Mouse (Mus musculus): ENCODE measurements around the gene Dad1. TPM values are rescaled to one million over a fixed set of nuclear protein-coding genes. Genes with fewer than 3 reads are reported as not detected.

Gene Dad1
- polyA plus RNA-seq, 1 experiment from 2014 or later = 372 TPM

GRCm38 (mm10) chr14:54200363-54200762, 53.5 kb downstream of the Dad1 start:
- no peak for ATAC-seq
- Histone ChIP-seq H3K36me3 (ENCODE audit: control insufficient read depth, insufficient read depth, low read length) (no peaks in the 10 kb centered on the region), H3K4me3 (ENCODE audit: low read depth, low read length) (no peak overlapping the region), H3K4me1 (ENCODE audit: control insufficient read depth, insufficient read depth, low read length) (no peaks in the 10 kb centered on the region), H3K9ac (ENCODE audit: low read length) (no peak overlapping the region), H3K27me3 (replicated peaks; ENCODE audit: control insufficient read depth, insufficient read depth, low read length) (no peaks in the 10 kb centered on the region), H3K4me2 (ENCODE audit: low read length) (no peak overlapping the region), H3K9me3 (replicated peaks; ENCODE audit: control insufficient read depth, low read length) (no peaks in the 10 kb centered on the region), H3K27ac (ENCODE audit: low read depth, low read length) (no peak overlapping the region)
- DNase-seq (ENCODE audit: low spot score) = no peak
- 60% methylated on average over 8 of the region's 8 CpGs for WGBS

- no peak for ATAC-seq
- H3K9me3 ChIP-seq (replicated peaks; ENCODE audit: control insufficient read depth, low read length) = no peaks in the 10 kb centered on the region
- H3K27me3 ChIP-seq (replicated peaks; ENCODE audit: control insufficient read depth, insufficient read depth, low read length) = no peaks in the 10 kb centered on the region
- H3K4me2 ChIP-seq (ENCODE audit: low read length) = no peak overlapping the region
- no peaks in the 10 kb centered on the region for H3K4me1 ChIP-seq (ENCODE audit: control insufficient read depth, insufficient read depth, low read length)
- H3K9ac ChIP-seq (ENCODE audit: low read length) = no peak overlapping the region
- DNase-seq (ENCODE audit: low spot score) = no peak
- H3K27ac ChIP-seq (ENCODE audit: low read depth, low read length) = no peak overlapping the region
- H3K4me3 ChIP-seq (ENCODE audit: low read depth, low read length) = no peak overlapping the region
- WGBS = 91% methylated on average over 8 of the region's 8 CpGs
- H3K36me3 ChIP-seq (ENCODE audit: control insufficient read depth, insufficient read depth, low read length) = no peaks in the 10 kb centered on the region
Observed at GRCm38 (mm10) chr14:54199662-54200061, 54.2 kb downstream of the Dad1 start.

- no peak for DNase-seq (ENCODE audit: low spot score)
- no peak overlapping the region for H3K4me2 ChIP-seq (ENCODE audit: low read length)
- no peaks in the 10 kb centered on the region for H3K9me3 ChIP-seq (replicated peaks; ENCODE audit: control insufficient read depth, low read length)
- H3K36me3 ChIP-seq (ENCODE audit: control insufficient read depth, insufficient read depth, low read length) = no peaks in the 10 kb centered on the region
- ATAC-seq = no peak
- no peaks in the 10 kb centered on the region for H3K27me3 ChIP-seq (replicated peaks; ENCODE audit: control insufficient read depth, insufficient read depth, low read length)
- H3K9ac ChIP-seq (ENCODE audit: low read length) = no peak overlapping the region
- 48% methylated on average over 3 of the region's 3 CpGs for WGBS
- H3K4me3 ChIP-seq (ENCODE audit: low read depth, low read length) = no peak overlapping the region
- no peak overlapping the region for H3K27ac ChIP-seq (ENCODE audit: low read depth, low read length)
- no peaks in the 10 kb centered on the region for H3K4me1 ChIP-seq (ENCODE audit: control insufficient read depth, insufficient read depth, low read length)
Observed at GRCm38 (mm10) chr14:54197740-54198139, 56.2 kb downstream of the Dad1 start.

GRCm38 (mm10) chr14:54195838-54196423, 58.0 kb downstream of the Dad1 start:
- no peak overlapping the region for H3K4me2 ChIP-seq (ENCODE audit: low read length)
- H3K27me3 ChIP-seq (replicated peaks; ENCODE audit: control insufficient read depth, insufficient read depth, low read length) = no peaks in the 10 kb centered on the region
- no peak overlapping the region for H3K4me3 ChIP-seq (ENCODE audit: low read depth, low read length)
- ATAC-seq = no peak
- no peaks in the 10 kb centered on the region for H3K36me3 ChIP-seq (ENCODE audit: control insufficient read depth, insufficient read depth, low read length)
- no peak for DNase-seq (ENCODE audit: low spot score)
- peaks cover 9% of the 10 kb centered on the region for H3K4me1 ChIP-seq (ENCODE audit: control insufficient read depth, insufficient read depth, low read length)
- WGBS = 78% methylated on average over 6 of the region's 6 CpGs
- no peak overlapping the region for H3K27ac ChIP-seq (ENCODE audit: low read depth, low read length)
- no peak overlapping the region for H3K9ac ChIP-seq (ENCODE audit: low read length)
- no peaks in the 10 kb centered on the region for H3K9me3 ChIP-seq (replicated peaks; ENCODE audit: control insufficient read depth, low read length)

GRCm38 (mm10) chr14:54193354-54194133, 60.4 kb downstream of the Dad1 start:
- H3K9me3 ChIP-seq (replicated peaks; ENCODE audit: control insufficient read depth, low read length) = no peaks in the 10 kb centered on the region
- no peak overlapping the region for H3K27ac ChIP-seq (ENCODE audit: low read depth, low read length)
- no peak overlapping the region for H3K4me3 ChIP-seq (ENCODE audit: low read depth, low read length)
- no peak overlapping the region for H3K9ac ChIP-seq (ENCODE audit: low read length)
- H3K4me2 ChIP-seq (ENCODE audit: low read length) = no peak overlapping the region
- DNase-seq (ENCODE audit: low spot score) (no peak), ATAC-seq (no peak)
- no peaks in the 10 kb centered on the region for H3K27me3 ChIP-seq (replicated peaks; ENCODE audit: control insufficient read depth, insufficient read depth, low read length)
- H3K36me3 ChIP-seq (ENCODE audit: control insufficient read depth, insufficient read depth, low read length) = no peaks in the 10 kb centered on the region
- 85% methylated on average over 9 of the region's 9 CpGs for WGBS
- peaks cover 10% of the 10 kb centered on the region for H3K4me1 ChIP-seq (ENCODE audit: control insufficient read depth, insufficient read depth, low read length)

- peak; percentile 33 for DNase-seq (ENCODE audit: low spot score)
- Histone ChIP-seq H3K27ac (ENCODE audit: low read depth, low read length) (no peak overlapping the region), H3K4me2 (ENCODE audit: low read length) (no peak overlapping the region), H3K4me1 (ENCODE audit: control insufficient read depth, insufficient read depth, low read length) (peaks cover 10% of the 10 kb centered on the region), H3K9ac (ENCODE audit: low read length) (no peak overlapping the region), H3K27me3 (replicated peaks; ENCODE audit: control insufficient read depth, insufficient read depth, low read length) (no peaks in the 10 kb centered on the region), H3K36me3 (ENCODE audit: control insufficient read depth, insufficient read depth, low read length) (no peaks in the 10 kb centered on the region), H3K9me3 (replicated peaks; ENCODE audit: control insufficient read depth, low read length) (no peaks in the 10 kb centered on the region), H3K4me3 (ENCODE audit: low read depth, low read length) (no peak overlapping the region)
- ATAC-seq = 0 out of 2 replicates have a peak, but pooled peaks have one; percentile 18
- WGBS = 37% methylated on average over 3 of the region's 3 CpGs
Observed at GRCm38 (mm10) chr14:54192462-54192847, 61.4 kb downstream of the Dad1 start.

- Histone ChIP-seq H3K9ac (ENCODE audit: low read length) (no peak overlapping the region), H3K36me3 (ENCODE audit: control insufficient read depth, insufficient read depth, low read length) (no peaks in the 10 kb centered on the region), H3K4me3 (ENCODE audit: low read depth, low read length) (no peak overlapping the region), H3K9me3 (replicated peaks; ENCODE audit: control insufficient read depth, low read length) (no peaks in the 10 kb centered on the region), H3K4me2 (ENCODE audit: low read length) (0 out of 2 replicates have a peak overlapping the region, but pooled peaks have one; percentile 2), H3K27me3 (replicated peaks; ENCODE audit: control insufficient read depth, insufficient read depth, low read length) (no peaks in the 10 kb centered on the region), H3K27ac (ENCODE audit: low read depth, low read length) (no peak overlapping the region), H3K4me1 (ENCODE audit: control insufficient read depth, insufficient read depth, low read length) (peaks cover 10% of the 10 kb centered on the region)
- DNase-seq (ENCODE audit: low spot score) = peak; percentile 55
- 23% methylated on average over 18 of the region's 18 CpGs for WGBS
- ATAC-seq = peak; percentile 44; the same call in 1 of the 2 replicates
Observed at GRCm38 (mm10) chr14:54191594-54192461, 62.1 kb downstream of the Dad1 start.

- Histone ChIP-seq H3K27ac (ENCODE audit: low read depth, low read length) (no peak overlapping the region), H3K4me3 (ENCODE audit: low read depth, low read length) (no peak overlapping the region), H3K4me2 (ENCODE audit: low read length) (no peak overlapping the region), H3K27me3 (replicated peaks; ENCODE audit: control insufficient read depth, insufficient read depth, low read length) (no peaks in the 10 kb centered on the region), H3K36me3 (ENCODE audit: control insufficient read depth, insufficient read depth, low read length) (no peaks in the 10 kb centered on the region), H3K9me3 (replicated peaks; ENCODE audit: control insufficient read depth, low read length) (no peaks in the 10 kb centered on the region), H3K4me1 (ENCODE audit: control insufficient read depth, insufficient read depth, low read length) (peaks cover 10% of the 10 kb centered on the region), H3K9ac (ENCODE audit: low read length) (no peak overlapping the region)
- no peak for ATAC-seq
- no peak for DNase-seq (ENCODE audit: low spot score)
- 55% methylated on average over 4 of the region's 4 CpGs for WGBS
Observed at GRCm38 (mm10) chr14:54191026-54191390, 62.9 kb downstream of the Dad1 start.
